Mouse (Mus musculus) MEL (cell line): ENCODE results near the gene Smim27. TPM values are rescaled to one million over a fixed set of nuclear protein-coding genes. Genes with fewer than 3 reads are reported as not detected.

ENCODE experiments used
- DNase-seq: peaks from one replicate; pipeline ENCODE4 v3.0.0; 2011; ENCODE audit warnings: low read depth, low spot score
- H3K27ac ChIP-seq: 2 replicates; pipeline ENCODE4 v1.5.1; 2012; ENCODE audit warnings: low read depth, mild to moderate bottlenecking, control low read depth, low read length, moderate library complexity; ENCODE audit not compliant: control insufficient read depth
- H3K27me3 ChIP-seq, 2 experiments: fragments of 150-350 bp in 1 of 2; sonication (generic) in 1 of 2; 2 replicates each; pipeline ENCODE4 v1.6.1; 2012; ENCODE audit warnings: low read length in 2 of 2, mild to moderate bottlenecking in 2 of 2, improper control_type of control experiment in 1 of 2, moderate library complexity in 1 of 2; ENCODE audit not compliant: insufficient read depth in 2 of 2, control insufficient read depth in 1 of 2
- H3K36me3 ChIP-seq, 2 experiments: 2 replicates each; pipeline ENCODE4 v1.6.1; 2012 to 2014; ENCODE audit warnings: low read length in 2 of 2, improper control_type of control experiment in 1 of 2, inconsistent platforms in 1 of 2, mild to moderate bottlenecking in 1 of 2; ENCODE audit not compliant: insufficient read depth in 2 of 2, control insufficient read depth in 1 of 2
- H3K4me1 ChIP-seq, 2 experiments: fragments of 150-350 bp in 1 of 2; sonication (generic) in 1 of 2; 2 replicates each; pipeline ENCODE4 v1.6.1; 2012; ENCODE audit warnings: low read length in 2 of 2, improper control_type of control experiment in 1 of 2, mild to moderate bottlenecking in 1 of 2; ENCODE audit not compliant: insufficient read depth in 2 of 2, control insufficient read depth in 1 of 2
- H3K4me3 ChIP-seq, 2 experiments: fragments of 150-350 bp in 1 of 2; sonication (generic) in 1 of 2; 2 replicates each; pipeline ENCODE4 v1.5.1; 2012; ENCODE audit warnings: low read depth in 2 of 2, low read length in 2 of 2, mild to moderate bottlenecking in 2 of 2, moderate library complexity in 2 of 2, control low read depth in 1 of 2, improper control_type of control experiment in 1 of 2; ENCODE audit not compliant: control insufficient read depth in 1 of 2, insufficient read depth in 1 of 2
- H3K79me2 ChIP-seq: 2 replicates; pipeline ENCODE4 v1.6.1; 2012; ENCODE audit warnings: mild to moderate bottlenecking, low read length, moderate library complexity; ENCODE audit not compliant: control insufficient read depth, poor library complexity, insufficient read depth
- H3K9ac ChIP-seq: 2 replicates; pipeline ENCODE4 v1.6.1; 2012; ENCODE audit warnings: low read depth, mild to moderate bottlenecking, control low read depth, low read length, moderate library complexity; ENCODE audit not compliant: control insufficient read depth, poor library complexity, severe bottlenecking
- H3K9me3 ChIP-seq: fragments of 150-350 bp; sonication (generic); replicated peaks from 2 replicates; pipeline ENCODE4 v1.6.1; 2012; ENCODE audit warnings: mild to moderate bottlenecking, low read length, improper control_type of control experiment, moderate library complexity; ENCODE audit not compliant: insufficient read depth
- CHD2 ChIP-seq: IDR thresholded peaks from 2 replicates; pipeline ENCODE4 v1.6.1; 2011; ENCODE audit warnings: low read length, improper control_type of control experiment
- CTCF ChIP-seq, 3 experiments: IDR thresholded peaks in 2 of 3; conservative IDR thresholded peaks in 1 of 3; 2 replicates each; pipeline ENCODE4 v1.5.1; 2011 to 2012; ENCODE audit warnings: low read length in 3 of 3, low read depth in 2 of 3, mild to moderate bottlenecking in 2 of 3, improper control_type of control experiment in 1 of 3, inconsistent platforms in 1 of 3, mixed read lengths in 1 of 3, moderate library complexity in 1 of 3; ENCODE audit not compliant: control insufficient read depth in 1 of 3, insufficient read depth in 1 of 3, poor library complexity in 1 of 3, severe bottlenecking in 1 of 3
- E2F4 ChIP-seq: IDR thresholded peaks from 2 replicates; pipeline ENCODE4 v1.6.1; 2011; ENCODE audit warnings: low read depth, low read length, improper control_type of control experiment, borderline replicate concordance
- ELF1 ChIP-seq: IDR thresholded peaks from 2 replicates; pipeline ENCODE4 v1.6.1; 2014; ENCODE audit warnings: low read depth, mild to moderate bottlenecking, inconsistent platforms, low read length, improper control_type of control experiment, moderate library complexity
- EP300 ChIP-seq, 2 experiments: IDR thresholded peaks; 2 replicates each; pipeline ENCODE4 v1.6.1; 2011; ENCODE audit warnings: improper control_type of control experiment in 2 of 2, low read length in 2 of 2, low read depth in 1 of 2, mild to moderate bottlenecking in 1 of 2
- HCFC1 ChIP-seq: IDR thresholded peaks from 2 replicates; pipeline ENCODE4 v1.6.1; 2012; ENCODE audit warnings: low read depth, mild to moderate bottlenecking, inconsistent platforms, low read length, improper control_type of control experiment, moderate library complexity
- MAZ ChIP-seq: IDR thresholded peaks from 2 replicates; pipeline ENCODE4 v1.6.1; 2012; ENCODE audit warnings: low read depth, mild to moderate bottlenecking, inconsistent platforms, low read length, improper control_type of control experiment
- MXI1 ChIP-seq: IDR thresholded peaks from 2 replicates; pipeline ENCODE4 v1.6.1; 2011; ENCODE audit warnings: mild to moderate bottlenecking, low read depth, low read length, improper control_type of control experiment
- MYB ChIP-seq: IDR thresholded peaks from 2 replicates; pipeline ENCODE4 v1.6.1; 2011; ENCODE audit warnings: mild to moderate bottlenecking, low read depth, low read length, improper control_type of control experiment
- MYC ChIP-seq: IDR thresholded peaks from 2 replicates; pipeline ENCODE4 v1.6.1; 2011; ENCODE audit warnings: low read depth, mild to moderate bottlenecking, low read length, improper control_type of control experiment, moderate library complexity
- NELFE ChIP-seq: IDR thresholded peaks from 2 replicates; pipeline ENCODE4 v1.6.1; 2011; ENCODE audit warnings: low read depth, low read length, improper control_type of control experiment
- NRF1 ChIP-seq: IDR thresholded peaks from 2 replicates; pipeline ENCODE4 v1.6.1; 2014; ENCODE audit warnings: low read depth, mild to moderate bottlenecking, inconsistent platforms, low read length, improper control_type of control experiment, moderate library complexity; ENCODE audit not compliant: poor library complexity, insufficient read depth, severe bottlenecking
- POLR2A ChIP-seq, 2 experiments: IDR thresholded peaks; 2 replicates each; pipeline ENCODE4 v1.6.1; 2011 to 2012; ENCODE audit warnings: low read length in 2 of 2, mild to moderate bottlenecking in 2 of 2, control low read depth in 1 of 2, improper control_type of control experiment in 1 of 2, low read depth in 1 of 2, moderate library complexity in 1 of 2; ENCODE audit not compliant: control insufficient read depth in 1 of 2, insufficient read depth in 1 of 2, poor library complexity in 1 of 2
- TBP ChIP-seq: IDR thresholded peaks from 2 replicates; pipeline ENCODE4 v1.8.0; 2011; ENCODE audit warnings: low read depth, low read length, improper control_type of control experiment
- USF2 ChIP-seq, 2 experiments: IDR thresholded peaks; 2 replicates each; pipeline ENCODE4 v1.6.1; 2011 to 2012; ENCODE audit warnings: improper control_type of control experiment in 2 of 2, low read length in 2 of 2, borderline replicate concordance in 1 of 2, inconsistent platforms in 1 of 2, low read depth in 1 of 2, mild to moderate bottlenecking in 1 of 2; ENCODE audit not compliant: insufficient read depth in 1 of 2
- ZC3H11A ChIP-seq: IDR thresholded peaks from 2 replicates; pipeline ENCODE4 v1.6.1; 2012; ENCODE audit warnings: low read depth, mild to moderate bottlenecking, inconsistent platforms, low read length, improper control_type of control experiment
- ZKSCAN1 ChIP-seq: IDR thresholded peaks from 2 replicates; pipeline ENCODE4 v1.6.1; 2012; ENCODE audit warnings: low read depth, mild to moderate bottlenecking, inconsistent platforms, low read length, improper control_type of control experiment, moderate library complexity
- ZNF384 ChIP-seq: IDR thresholded peaks from 2 replicates; pipeline ENCODE4 v1.6.1; 2012; ENCODE audit warnings: low read depth, mild to moderate bottlenecking, inconsistent platforms, low read length, improper control_type of control experiment
- polyA plus RNA-seq, 2 experiments: library from polyadenylated mRNA; stranded (reverse) in 1 of 2; unstranded in 1 of 2; fragments of >175 nt in 1 of 2; fragments of >200 nt in 1 of 2; gene quantifications; 2 replicates each; pipeline versions ENCODE4 v1.2.1 to v1.2.4; 2012; ENCODE audit warnings: low replicate concordance in 2 of 2, low read depth in 1 of 2; ENCODE audit not compliant: insufficient read length in 2 of 2, insufficient read depth in 1 of 2, missing spikeins in 1 of 2
- total RNA-seq: library from RNA; depleted of rRNA; stranded (reverse); fragments of 300-350 nt; gene quantifications from 2 replicates; pipeline ENCODE4 v1.2.3, GENCODE M21; 2012

Gene Smim27
- total and polyA plus RNA-seq, 3 experiments: 7.3 to 12.1 TPM; not detected in 1

GRCm38 (mm10) chr4:40240272-40240744 lies 29.1 kb upstream of the Smim27 start:
- peak overlapping the region in 1 of 2 experiments; percentile 91; a peak in 1 of 4 replicates for H3K4me3 ChIP-seq
- H3K79me2 ChIP-seq: no peaks in the 10 kb centered on the region
- no peak overlapping the region for H3K27ac ChIP-seq
- no peak for DNase-seq
- H3K9me3 ChIP-seq: no peaks in the 10 kb centered on the region
- H3K9ac ChIP-seq: peak overlapping the region; percentile 51; the same call in 1 of the 2 replicates
- peaks cover 0 to 6% of the 10 kb centered on the region in 2 experiments; a peak in 2 of 4 replicates for H3K4me1 ChIP-seq
- TF ChIP-seq ELF1 (no peak), ZC3H11A (no peak), USF2 (IDR thresholded peaks at IDR 0.05; ENCODE audit: borderline replicate concordance in 1 of 2, insufficient read depth in 1 of 2, low read depth in 1 of 2, low read length in 2 of 2) (no peak), NRF1 (no peak), EP300 (IDR thresholded peaks at IDR 0.05; ENCODE audit: low read depth in 1 of 2, low read length in 2 of 2) (no peak), TBP (no peak), E2F4 (no peak)
- TF ChIP-seq, all 39 proteins: peak for 0
- H3K36me3 ChIP-seq: peaks cover 0 to 10% of the 10 kb centered on the region in 2 experiments; a peak in 2 of 4 replicates
- no peaks in the 10 kb centered on the region for H3K27me3 ChIP-seq

GRCm38 (mm10) chr4:40241928-40242327 lies 27.5 kb upstream of the Smim27 start:
- Histone ChIP-seq H3K79me2 (no peaks in the 10 kb centered on the region), H3K27ac (no peak overlapping the region), H3K4me3 (no peak overlapping the region), H3K36me3 (peaks cover 0 to 10% of the 10 kb centered on the region in 2 experiments; a peak in 2 of 4 replicates), H3K4me1 (peaks cover 0 to 6% of the 10 kb centered on the region in 2 experiments; a peak in 2 of 4 replicates), H3K27me3 (no peaks in the 10 kb centered on the region), H3K9ac (no peak overlapping the region), H3K9me3 (no peaks in the 10 kb centered on the region)
- no peak for DNase-seq
- TF ChIP-seq MYC: no peak
- TF ChIP-seq EP300 (IDR thresholded peaks at IDR 0.05; ENCODE audit: low read depth in 1 of 2, low read length in 2 of 2): no peak
- no peak for TF ChIP-seq NELFE
- TF ChIP-seq E2F4: no peak
- no peak for TF ChIP-seq TBP
- no peak for TF ChIP-seq ZNF384
- TF ChIP-seq, all 39 proteins: peak for 0

GRCm38 (mm10) chr4:40243006-40243405 lies 26.4 kb upstream of the Smim27 start:
- Histone ChIP-seq H3K4me3 (no peak overlapping the region), H3K27ac (no peak overlapping the region), H3K79me2 (no peaks in the 10 kb centered on the region), H3K9ac (no peak overlapping the region), H3K27me3 (no peaks in the 10 kb centered on the region), H3K9me3 (no peaks in the 10 kb centered on the region), H3K36me3 (peaks cover 0 to 10% of the 10 kb centered on the region in 2 experiments; a peak in 2 of 4 replicates), H3K4me1 (peaks cover 0 to 6% of the 10 kb centered on the region in 2 experiments; a peak in 2 of 4 replicates)
- no peak for DNase-seq
- no peak for TF ChIP-seq NELFE
- TF ChIP-seq MXI1: no peak
- TF ChIP-seq CHD2: no peak
- TF ChIP-seq POLR2A (IDR thresholded peaks at IDR 0.05; ENCODE audit: control insufficient read depth in 1 of 2, insufficient read depth in 1 of 2, low read depth in 1 of 2, low read length in 2 of 2, poor library complexity in 1 of 2): no peak
- no peak for TF ChIP-seq E2F4
- no peak for TF ChIP-seq USF2 (IDR thresholded peaks at IDR 0.05; ENCODE audit: borderline replicate concordance in 1 of 2, insufficient read depth in 1 of 2, low read depth in 1 of 2, low read length in 2 of 2)
- no peak for TF ChIP-seq ZNF384
- no peak for TF ChIP-seq MYB
- no peak for TF ChIP-seq MAZ
- no peak for TF ChIP-seq CTCF (IDR thresholded peaks at IDR 0.05 in 2 of 3, conservative IDR thresholded peaks at IDR 0.05 in 1 of 3; ENCODE audit: control insufficient read depth in 1 of 3, insufficient read depth in 1 of 3, low read depth in 2 of 3, low read length in 3 of 3, poor library complexity in 1 of 3, severe bottlenecking in 1 of 3)
- TF ChIP-seq ZKSCAN1: no peak
- no peak for TF ChIP-seq HCFC1
